Mouse (Mus musculus) thymus, adult 18-20 months (tissue): ENCODE data around the gene Tyrobp.

Experiments used
- DNase-seq, 2 experiments: peaks; one replicate each; pipeline ENCODE4 v3.0.0; 2022; ENCODE audit warnings: mixed read lengths in 2 of 2

Gene Tyrobp

DNA sequence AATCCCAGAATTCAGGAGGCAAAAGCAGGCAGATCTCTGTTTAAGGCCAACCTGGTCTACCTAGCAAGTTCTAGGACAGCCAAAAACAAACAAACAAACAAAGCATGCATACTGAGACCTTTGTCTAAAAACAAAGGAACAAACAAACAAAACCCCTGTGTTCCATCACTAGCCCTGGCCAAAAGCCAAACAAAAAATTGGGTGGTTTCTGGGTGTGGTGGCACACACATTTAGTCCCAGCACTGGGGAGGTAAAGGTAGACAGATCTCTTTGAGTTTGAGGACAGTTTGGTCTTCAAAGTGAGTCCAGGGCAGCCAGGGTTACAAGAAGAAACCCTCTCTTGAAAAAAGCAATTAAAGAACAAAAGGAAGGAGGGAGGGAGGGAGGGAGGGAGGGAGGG lies 15.8 kb downstream of the Tyrobp start:
- DNase-seq, result no peak

DNA sequence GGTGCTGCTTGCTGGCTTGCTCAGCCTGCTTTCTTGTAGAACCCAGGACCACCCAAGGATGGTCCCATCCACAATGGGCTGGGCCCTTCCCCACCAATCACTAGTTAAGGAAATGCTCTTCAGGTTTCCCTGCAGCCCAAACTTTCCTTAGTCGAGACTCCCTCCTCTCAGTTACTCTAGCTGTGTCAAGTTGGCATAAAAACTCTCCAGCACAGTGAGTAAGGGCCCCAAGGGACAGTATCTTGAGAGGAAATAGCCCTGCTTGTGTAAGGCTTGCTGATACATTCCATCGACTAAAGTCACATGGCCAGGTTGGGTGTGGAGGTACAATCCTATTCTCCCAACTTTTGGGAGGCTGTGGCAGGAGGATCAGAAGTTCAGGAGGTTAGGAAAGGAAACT lies 16.6 kb downstream of the Tyrobp start:
- DNase-seq, result no peak

DNA sequence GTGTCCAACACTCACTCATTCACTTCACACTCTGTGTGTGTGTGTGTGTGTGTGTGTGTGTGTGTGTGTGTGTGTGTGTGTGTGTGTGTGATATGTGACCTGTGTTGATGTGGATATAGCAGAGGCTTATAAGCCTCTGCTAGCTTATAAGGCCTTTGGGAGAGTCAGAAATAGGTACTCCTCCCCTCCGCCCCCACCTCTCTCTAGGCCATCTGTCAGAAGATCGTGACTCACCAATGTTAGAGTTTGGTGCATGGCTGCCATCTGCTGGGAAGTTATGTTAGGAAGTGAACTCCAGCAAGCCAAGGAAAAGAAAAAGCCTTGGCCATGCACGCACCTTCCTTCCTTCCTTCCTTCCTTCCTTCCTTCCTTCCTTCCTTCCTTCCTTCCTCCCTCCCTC lies 18.2 kb downstream of the Tyrobp start:
- DNase-seq, result peak; percentile 36 to 58

- no peak for DNase-seq
Observed at GRCm38 (mm10) chr7:30434238-30434637, 20.7 kb downstream of the Tyrobp start.

GRCm38 (mm10) chr7:30434701-30435100 lies 21.1 kb downstream of the Tyrobp start:
- DNase-seq, result no peak

DNA sequence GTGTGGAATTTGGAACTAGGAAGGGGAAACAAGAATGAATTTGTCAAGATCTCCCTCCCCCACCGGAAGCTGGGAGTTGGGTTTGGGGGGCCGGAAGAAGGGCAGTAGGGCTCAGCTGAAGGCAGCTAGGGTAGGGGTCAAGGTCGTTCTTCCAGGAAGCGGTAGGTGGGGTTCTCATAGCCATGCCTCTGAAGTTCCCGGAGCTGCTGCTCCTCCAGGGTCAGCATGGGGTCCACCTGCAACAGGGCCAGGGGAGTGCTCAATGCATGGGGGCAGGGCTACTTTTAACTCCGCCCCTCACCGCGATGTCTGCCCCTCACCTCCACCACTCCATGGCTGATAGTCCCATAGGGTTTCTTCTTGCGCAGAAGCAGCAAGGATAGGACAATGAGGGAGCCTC lies 21.6 kb downstream of the Tyrobp start:
- no peak for DNase-seq

DNA sequence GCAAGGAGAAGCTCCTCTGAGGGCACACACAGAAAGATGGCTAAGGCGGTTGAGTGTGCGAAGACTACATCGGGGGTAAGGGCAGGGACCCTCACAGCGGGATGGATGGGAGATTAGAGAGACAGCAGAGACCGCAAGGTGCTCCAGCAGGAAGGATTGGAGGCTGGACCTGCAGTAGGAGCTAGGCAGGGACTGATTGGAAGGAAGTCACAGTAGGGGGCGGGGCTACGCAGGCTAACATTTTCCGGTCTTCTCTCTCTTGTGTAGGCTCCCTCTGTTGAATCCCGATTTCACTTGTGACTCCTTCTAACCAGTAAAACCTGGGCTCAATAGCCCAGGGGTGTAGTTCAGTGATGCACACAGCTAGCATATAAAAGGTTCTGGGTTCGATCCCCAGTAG lies 23.3 kb downstream of the Tyrobp start:
- DNase-seq, result no peak

DNA sequence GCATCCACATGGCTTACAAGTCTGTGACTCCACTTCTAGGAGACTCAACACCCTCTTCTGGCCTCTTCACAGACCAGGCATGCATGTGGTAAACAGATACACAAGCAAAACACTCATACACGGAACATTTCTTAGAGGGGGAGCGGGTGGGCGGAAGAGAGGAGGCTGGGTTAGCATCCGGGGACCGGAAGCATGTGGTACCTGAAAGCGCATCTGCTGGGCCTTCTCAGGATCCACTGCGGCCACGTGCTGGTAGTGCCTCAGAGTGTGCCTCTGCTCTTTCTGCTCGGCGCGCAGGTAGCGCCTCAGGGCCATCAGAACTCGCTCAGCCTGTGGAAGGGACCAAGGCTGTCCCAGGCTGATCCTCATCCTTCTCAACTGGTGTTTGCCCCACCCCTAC lies 26.2 kb downstream of the Tyrobp start:
- DNase-seq, result no peak

GRCm38 (mm10) chr7:30440697-30441096 lies 27.1 kb downstream of the Tyrobp start:
- DNase-seq, result no peak

GRCm38 (mm10) chr7:30443696-30444095 lies 30.1 kb downstream of the Tyrobp start:
- DNase-seq, result no peak

DNA sequence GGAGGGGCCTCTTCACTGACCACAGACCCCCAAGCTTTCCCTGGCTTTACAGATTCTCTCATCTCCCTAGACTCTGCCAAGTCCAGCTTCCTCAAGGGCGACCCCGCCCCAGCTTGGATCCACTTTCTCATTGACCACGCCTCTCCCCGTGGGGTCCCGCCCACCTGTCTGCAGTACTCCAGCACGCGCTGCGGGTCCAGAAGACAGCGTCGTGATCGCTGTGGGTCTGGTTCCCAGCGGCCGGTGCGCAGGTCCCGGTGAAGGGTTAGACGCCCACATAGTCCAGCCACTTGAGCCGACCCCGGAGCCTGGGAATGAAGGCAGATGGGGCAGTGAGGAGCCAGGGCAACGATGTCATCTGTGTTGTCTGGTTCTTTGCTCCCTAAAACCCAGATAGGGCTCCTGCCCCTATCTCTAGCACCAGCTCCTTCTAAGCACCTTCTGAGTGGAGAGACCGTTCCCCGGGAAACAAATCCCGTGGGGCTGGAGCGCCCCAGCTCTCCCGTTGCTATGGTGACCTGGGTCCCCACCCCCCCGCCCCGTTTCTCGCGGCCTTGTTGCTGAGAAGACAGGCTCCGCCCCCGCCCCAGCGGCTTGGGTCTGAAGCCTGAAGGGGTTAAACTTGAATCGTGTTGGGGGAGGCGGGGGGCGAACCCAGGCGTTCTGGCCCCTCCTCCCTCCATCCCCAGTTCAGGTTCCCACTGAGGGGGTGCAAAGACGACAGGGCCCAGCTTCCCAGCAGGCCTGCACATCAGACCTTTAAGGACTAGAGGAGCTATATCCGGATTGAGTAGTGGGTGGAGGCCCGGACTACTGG lies 30.8 kb downstream of the Tyrobp start:
- DNase-seq, result no peak

DNA sequence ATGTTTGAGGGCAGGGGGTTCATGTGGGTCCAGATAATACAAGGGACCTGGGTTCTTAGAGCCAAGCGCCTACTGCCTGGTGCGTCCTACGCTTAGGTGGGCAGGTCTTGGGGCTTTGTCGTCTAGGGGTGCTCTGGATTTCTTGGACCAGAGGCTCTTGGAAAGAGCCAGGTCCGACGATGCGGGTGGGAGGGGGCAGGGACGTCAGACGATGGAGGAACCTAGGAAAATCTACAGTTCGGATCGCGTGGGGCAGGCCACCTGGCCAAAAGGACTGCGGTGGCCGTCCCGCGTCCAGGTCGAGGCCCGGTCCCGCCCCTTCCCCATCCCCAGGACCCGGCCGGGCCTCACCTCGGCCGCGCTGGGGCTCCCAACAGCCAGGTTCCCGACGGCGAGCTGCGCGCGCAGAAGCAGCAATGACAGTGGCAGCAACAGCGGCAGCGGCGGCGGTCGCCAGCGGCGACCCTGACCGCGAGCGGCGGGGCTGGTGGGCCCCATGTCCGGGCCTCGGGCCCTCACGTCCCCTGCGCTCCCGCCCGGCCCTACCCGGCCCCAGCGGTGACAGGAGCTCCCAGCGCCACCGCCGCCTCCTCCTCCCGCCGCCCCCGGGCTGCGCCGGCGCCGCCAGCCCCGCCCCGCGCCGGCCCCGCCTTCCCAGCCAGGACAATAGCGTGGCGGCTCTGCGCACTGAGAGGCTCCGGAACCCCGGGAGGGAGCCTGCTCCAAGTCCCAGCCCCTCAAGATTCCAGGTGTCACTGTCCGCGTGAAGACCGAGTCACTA lies 31.6 kb downstream of the Tyrobp start, which contains the start of gene Aplp1:
Aplp1 (minus strand) TSS at position 565 of the 781 bp plus-strand sequence.
- DNase-seq, result no peak

- no peak for DNase-seq
Observed at GRCm38 (mm10) chr7:30450241-30450640, 36.7 kb downstream of the Tyrobp start.

DNA sequence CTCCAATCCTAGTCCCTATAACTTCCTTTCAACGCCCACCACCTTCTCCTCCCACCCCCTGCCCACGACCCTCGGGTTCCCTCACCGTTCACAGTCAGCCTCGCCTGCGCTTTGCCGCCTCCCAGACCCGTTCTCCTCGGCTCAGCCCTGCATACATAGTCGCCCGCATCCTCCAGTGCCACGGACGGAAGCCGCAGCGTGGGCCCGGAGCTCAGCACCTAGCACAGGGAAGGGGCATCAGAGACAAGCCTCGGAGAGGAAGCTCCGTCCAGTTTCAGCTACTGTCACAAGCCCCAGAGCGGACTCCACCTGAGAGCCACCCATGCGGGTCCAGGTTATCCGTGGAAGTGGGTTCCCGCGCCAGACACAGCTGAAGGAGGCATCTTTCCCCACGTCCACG lies 39.8 kb downstream of the Tyrobp start:
- DNase-seq, result no peak

DNA sequence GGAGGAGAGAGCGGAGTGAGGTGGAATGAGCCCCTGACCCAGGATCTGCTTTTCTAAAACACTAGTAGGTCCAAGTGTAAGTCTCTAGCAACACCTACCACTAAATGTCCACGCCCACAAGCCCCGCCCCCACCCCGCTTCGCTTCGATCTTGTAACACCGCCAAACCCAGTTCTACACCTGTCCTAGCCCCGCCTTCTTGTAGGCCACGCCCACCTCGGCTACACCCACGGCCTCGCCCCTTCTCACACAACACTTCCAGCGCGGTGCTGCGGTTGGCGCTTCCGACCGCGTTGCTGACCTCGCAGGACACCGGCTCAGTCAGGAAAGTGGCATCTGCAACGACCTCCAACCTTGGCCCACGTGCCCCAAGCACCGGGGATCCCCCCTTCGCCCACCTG lies 40.2 kb downstream of the Tyrobp start:
- no peak for DNase-seq

DNA sequence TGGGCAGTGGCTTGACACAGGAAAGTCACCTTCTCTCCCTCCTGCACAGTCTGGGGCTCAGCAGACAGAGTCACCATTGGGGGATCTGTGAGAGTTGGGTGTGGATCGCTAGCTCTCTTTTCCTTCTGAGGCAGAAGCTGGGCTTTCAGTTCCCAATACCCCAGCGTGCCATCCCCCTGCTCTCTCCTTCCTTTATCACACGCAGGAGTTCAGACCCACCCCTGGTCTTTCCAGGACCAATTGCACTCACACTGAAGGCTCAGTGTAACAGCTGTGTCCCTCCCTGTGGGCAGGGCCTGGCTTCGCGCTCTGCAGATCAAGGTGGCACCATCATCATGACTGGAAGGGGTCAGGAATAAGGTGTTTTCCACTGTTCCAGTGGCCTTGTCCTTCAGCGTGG lies 40.7 kb downstream of the Tyrobp start:
- no peak for DNase-seq

DNA sequence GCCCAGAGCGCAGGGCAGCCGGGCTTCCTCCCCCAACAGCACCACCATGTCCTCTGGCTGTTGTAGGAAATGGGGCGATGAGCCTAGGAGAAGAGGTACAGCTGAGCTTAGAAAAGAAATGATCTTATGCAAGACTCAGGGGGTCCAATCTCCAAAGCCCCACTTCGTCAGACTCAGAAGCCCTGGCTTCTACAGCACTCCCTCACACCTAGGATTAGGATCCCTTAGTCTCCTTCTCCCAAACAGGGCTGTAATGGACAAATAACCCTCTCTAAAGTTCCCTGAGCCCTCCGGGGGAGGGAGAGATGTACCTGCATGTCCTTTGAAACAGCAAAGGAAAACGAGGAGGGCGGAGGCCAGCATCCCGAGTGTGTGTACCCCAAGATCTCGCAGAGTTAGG lies 42.9 kb downstream of the Tyrobp start:
- DNase-seq, result no peak

DNA sequence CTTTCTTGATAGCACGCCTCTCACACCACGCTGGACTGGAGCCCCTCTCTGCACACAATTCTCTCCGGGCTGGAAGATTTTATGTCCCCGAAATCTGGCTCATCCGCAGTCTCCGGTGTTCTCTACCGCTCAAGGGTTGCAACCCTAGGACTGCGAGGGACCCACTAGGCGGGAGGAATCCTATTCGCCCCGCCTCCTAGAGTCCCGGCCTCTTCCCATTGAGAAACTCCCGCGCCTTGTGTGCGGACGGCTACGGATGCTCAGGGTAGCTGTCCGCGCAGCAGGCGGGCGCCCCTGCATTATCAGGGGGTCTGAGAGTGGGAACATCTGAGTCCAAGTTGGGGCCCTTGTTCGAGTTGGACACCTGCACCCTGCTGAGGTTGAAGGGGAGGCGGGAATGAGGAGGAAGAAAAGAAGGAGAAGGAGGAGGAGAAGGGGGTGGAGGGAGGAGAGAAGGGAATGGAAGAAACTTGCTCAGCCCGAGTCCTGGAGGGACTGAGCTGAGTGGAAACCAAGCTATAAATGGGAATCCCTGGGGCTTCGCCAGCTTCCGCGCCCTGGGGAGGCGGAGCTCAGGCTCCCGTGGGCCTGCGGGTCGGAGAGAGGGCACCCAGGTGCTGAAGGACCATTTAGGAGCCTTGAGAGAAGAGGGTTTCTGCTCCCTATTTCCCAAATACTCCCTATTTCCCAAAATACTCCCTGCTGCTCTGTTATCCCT lies 43.5 kb downstream of the Tyrobp start:
- no peak for DNase-seq

GRCm38 (mm10) chr7:30457629-30458330 lies 44.2 kb downstream of the Tyrobp start, which contains the start of the genes Kirrel2 and Nphs1:
Kirrel2 (minus strand) TSS chr7:30457690.
Nphs1 (plus strand) TSS chr7:30458315.
- DNase-seq, result no peak

GRCm38 (mm10) chr7:30459484-30459883 lies 45.9 kb downstream of the Tyrobp start:
- DNase-seq, result no peak

DNA sequence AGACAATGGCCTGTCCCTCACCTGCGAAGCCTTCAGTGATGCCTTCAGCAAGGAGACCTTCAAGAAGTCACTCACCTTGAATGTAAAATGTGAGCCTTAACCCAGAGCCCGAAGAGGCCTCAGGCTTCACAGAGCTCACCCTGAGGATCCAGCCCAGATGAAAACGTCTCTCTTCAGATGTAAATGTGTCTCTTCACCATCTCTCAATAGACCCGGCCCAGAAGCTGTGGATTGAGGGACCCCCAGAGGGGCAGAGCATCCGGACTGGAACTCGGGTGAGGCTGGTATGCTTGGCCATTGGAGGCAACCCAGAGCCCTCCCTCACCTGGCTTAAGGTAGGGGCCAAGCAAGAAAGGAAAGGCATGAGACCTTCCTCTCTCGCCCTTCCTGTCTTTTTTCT lies 50.0 kb downstream of the Tyrobp start:
- no peak for DNase-seq

- no peak for DNase-seq
Observed at GRCm38 (mm10) chr7:30463996-30464395, 50.4 kb downstream of the Tyrobp start.

DNA sequence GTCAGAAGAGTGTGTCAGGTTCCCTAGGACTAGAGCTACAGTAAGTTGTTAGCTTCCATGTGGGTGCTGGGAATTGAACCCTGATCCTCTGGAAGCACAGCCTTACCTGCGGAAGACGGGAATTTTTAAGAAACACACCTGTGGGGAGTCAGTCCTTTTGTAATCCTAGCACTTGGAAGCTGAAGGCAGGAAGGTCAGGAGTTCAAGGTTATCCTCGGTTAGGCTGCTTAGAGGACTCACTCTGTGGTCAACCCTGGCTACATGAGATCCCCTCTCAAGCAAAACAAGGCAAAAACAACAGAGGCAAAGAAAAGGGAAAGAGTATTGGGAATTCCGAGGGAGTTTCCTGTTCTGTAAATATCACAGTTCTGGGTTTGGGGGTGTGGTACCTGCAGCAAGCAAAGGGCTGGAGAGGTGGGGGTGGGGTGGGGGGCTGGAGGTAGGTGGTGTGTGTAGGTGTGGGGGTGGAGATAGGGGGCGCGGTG lies 51.3 kb downstream of the Tyrobp start:
- no peak for DNase-seq
